Mouse (Mus musculus): ENCODE results near the gene Slc35a1. TPM values are rescaled to one million over a fixed set of nuclear protein-coding genes. Genes with fewer than 3 reads are reported as not detected.
"Not testable (repeated sequence)": the region's sequence is repeated elsewhere in the genome, so short reads cannot be mapped to it uniquely, and the experiment has no call there.

Gene Slc35a1
- polyA plus RNA-seq (2015; fragmentation: Nextera tagmentation; extraction: Ambion mirVana), result 25.2 and 27.0 TPM in 2 replicates

DNA sequence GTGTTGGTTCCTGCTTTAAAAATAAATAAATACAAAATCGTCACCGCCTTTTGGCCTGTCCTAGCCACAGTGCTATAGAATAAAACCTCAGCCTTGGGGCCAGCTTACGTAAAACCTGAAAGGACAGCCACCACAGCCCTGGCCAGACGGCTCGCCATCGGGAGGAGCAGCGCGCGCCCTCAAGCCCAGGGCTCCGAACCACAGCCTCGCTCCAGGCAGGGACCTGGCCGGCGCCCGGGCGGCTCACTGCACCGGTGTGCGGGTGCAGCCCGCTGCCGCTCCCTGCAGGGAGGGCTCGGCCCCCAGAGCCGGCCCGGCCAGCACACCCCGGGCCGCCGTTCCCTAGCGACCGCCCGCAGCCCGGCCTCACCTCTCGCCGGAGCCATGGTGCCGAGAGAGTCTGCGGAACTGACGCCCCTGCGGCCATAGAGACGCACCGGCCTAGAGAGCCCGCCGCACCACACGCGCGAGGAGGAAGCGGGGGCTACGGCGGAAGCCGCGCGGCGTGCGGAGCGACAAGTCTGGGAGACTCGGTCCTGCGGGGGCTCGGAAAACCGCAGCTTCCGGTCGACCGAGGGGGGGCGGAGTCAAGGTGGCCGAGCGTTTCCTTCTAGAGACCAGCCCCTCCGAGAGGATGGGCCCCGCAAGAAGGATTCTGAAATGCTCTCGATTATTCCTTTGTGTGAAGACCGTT, at the start of gene Slc35a1:
Gene Slc35a1, minus strand, starts transcription at position 565 of the 694 bp plus-strand sequence.
- Histone ChIP-seq H3K27ac (ENCODE audit: low read depth, low read length) (peak within 1 kb of the TSS; percentile 87), H3K36me3 (ENCODE audit: control insufficient read depth, insufficient read depth) (no peaks in the 10 kb centered on the region), H3K9ac (ENCODE audit: low read depth, low read length) (peak within 1 kb of the TSS; percentile 92), H3K27me3 (replicated peaks; ENCODE audit: control insufficient read depth, insufficient read depth, low read length) (no peaks in the 10 kb centered on the region), H3K9me3 (ENCODE audit: control insufficient read depth) (no peaks in the 10 kb centered on the region), H3K4me3 (ENCODE audit: low read depth, low read length) (peak within 1 kb of the TSS; percentile 96), H3K4me1 (replicated peaks; ENCODE audit: control insufficient read depth, insufficient read depth, low read length) (no peaks in the 10 kb centered on the region), H3K4me2 (replicated peaks; ENCODE audit: low read depth) (peak within 1 kb of the TSS; percentile 75)
- WGBS, result under 1% methylated on average over 65 of the region's 65 CpGs
- TF ChIP-seq CTCF (IDR thresholded peaks at IDR 0.05; ENCODE audit: low read depth), result peak; percentile 28
- ATAC-seq, result peak; percentile 89

DNA sequence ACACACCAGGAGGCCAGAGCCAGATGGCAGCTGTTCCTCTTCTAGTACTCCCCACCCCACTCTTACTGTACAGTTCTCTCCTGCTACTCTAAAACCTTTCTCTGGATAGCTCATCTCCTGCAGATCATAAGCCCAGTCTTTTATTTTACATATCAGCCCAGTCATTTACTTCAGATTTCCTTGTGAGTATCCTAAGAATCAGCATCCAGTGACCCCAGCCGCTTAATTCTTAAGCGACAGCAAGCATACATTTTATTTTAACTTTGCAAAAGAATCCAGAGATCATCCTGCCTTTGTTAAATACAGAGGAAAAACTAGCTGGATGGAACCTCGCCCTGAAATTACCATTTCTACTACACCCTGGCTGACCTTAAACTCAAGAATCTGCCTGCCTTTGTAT, 47.2 kb upstream of the Slc35a1 start:
- no peaks in the 10 kb centered on the region for H3K36me3 ChIP-seq (ENCODE audit: control insufficient read depth, insufficient read depth)
- no peaks in the 10 kb centered on the region for H3K27me3 ChIP-seq (replicated peaks; ENCODE audit: control insufficient read depth, insufficient read depth, low read length)
- H3K27ac ChIP-seq (ENCODE audit: low read depth, low read length), result no peak overlapping the region
- no peak overlapping the region for H3K4me2 ChIP-seq (replicated peaks; ENCODE audit: low read depth)
- WGBS, result 77% methylated on average over 3 of the region's 3 CpGs
- ATAC-seq, result no peak
- no peak overlapping the region for H3K9ac ChIP-seq (ENCODE audit: low read depth, low read length)
- H3K4me3 ChIP-seq (ENCODE audit: low read depth, low read length), result no peak overlapping the region
- no peaks in the 10 kb centered on the region for H3K4me1 ChIP-seq (replicated peaks; ENCODE audit: control insufficient read depth, insufficient read depth, low read length)
- no peak for TF ChIP-seq CTCF (IDR thresholded peaks at IDR 0.05; ENCODE audit: low read depth)
- no peaks in the 10 kb centered on the region for H3K9me3 ChIP-seq (ENCODE audit: control insufficient read depth)

DNA sequence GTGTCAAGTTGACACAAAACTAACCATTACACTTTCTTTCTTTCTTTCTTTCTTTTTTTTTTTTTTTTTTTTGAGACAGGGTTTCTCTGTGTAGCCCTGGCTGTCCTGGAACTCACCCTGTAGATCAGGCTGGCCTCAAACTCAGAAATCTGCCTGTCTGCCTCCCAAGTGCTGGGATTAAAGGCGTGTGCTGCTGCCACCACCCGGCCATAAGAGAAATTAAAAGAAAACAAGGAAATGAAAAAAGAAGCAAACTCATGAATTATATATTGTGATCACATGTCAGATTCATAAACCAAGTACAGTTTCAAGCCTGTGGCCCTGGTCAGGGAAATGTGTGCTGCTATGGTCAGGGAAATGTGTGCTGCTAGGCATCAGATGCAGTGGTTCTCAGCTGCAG, 46.2 kb upstream of the Slc35a1 start:
- not testable (repeated sequence) for H3K27me3 ChIP-seq (replicated peaks; ENCODE audit: control insufficient read depth, insufficient read depth, low read length); H3K27ac ChIP-seq (ENCODE audit: low read depth, low read length); H3K4me2 ChIP-seq (replicated peaks; ENCODE audit: low read depth); H3K4me1 ChIP-seq (replicated peaks; ENCODE audit: control insufficient read depth, insufficient read depth, low read length); H3K36me3 ChIP-seq (ENCODE audit: control insufficient read depth, insufficient read depth); H3K9me3 ChIP-seq (ENCODE audit: control insufficient read depth); H3K9ac ChIP-seq (ENCODE audit: low read depth, low read length); H3K4me3 ChIP-seq (ENCODE audit: low read depth, low read length)
- TF ChIP-seq CTCF (IDR thresholded peaks at IDR 0.05; ENCODE audit: low read depth), result peak; percentile 60
- 29% methylated on average over 2 of the region's 2 CpGs for WGBS
- ATAC-seq, result peak; percentile 22; the same call in 1 of the 2 replicates

GRCm38 (mm10) chr4:34729851-34730341, 42.7 kb upstream of the Slc35a1 start, which contains the start of gene Cfap206:
Gene Cfap206 (minus strand): TSS chr4:34730206.
- Histone ChIP-seq H3K4me1 (replicated peaks; ENCODE audit: control insufficient read depth, insufficient read depth, low read length) (no peaks in the 10 kb centered on the region), H3K27me3 (replicated peaks; ENCODE audit: control insufficient read depth, insufficient read depth, low read length) (no peaks in the 10 kb centered on the region), H3K36me3 (ENCODE audit: control insufficient read depth, insufficient read depth) (no peaks in the 10 kb centered on the region), H3K27ac (ENCODE audit: low read depth, low read length) (no peak within 1 kb of the TSS), H3K4me3 (ENCODE audit: low read depth, low read length) (peak within 1 kb of the TSS; percentile 51), H3K9me3 (ENCODE audit: control insufficient read depth) (no peaks in the 10 kb centered on the region), H3K9ac (ENCODE audit: low read depth, low read length) (0 out of 2 replicates have a peak within 1 kb of the TSS, but pooled peaks have one; percentile 2), H3K4me2 (replicated peaks; ENCODE audit: low read depth) (peak within 1 kb of the TSS; percentile 97)
- ATAC-seq, result peak; percentile 83
- 1% methylated on average over 38 of the region's 38 CpGs for WGBS
- TF ChIP-seq CTCF (IDR thresholded peaks at IDR 0.05; ENCODE audit: low read depth), result no peak

GRCm38 (mm10) chr4:34725710-34726109, 38.5 kb upstream of the Slc35a1 start:
- not testable (repeated sequence) for H3K9ac ChIP-seq (ENCODE audit: low read depth, low read length); H3K4me3 ChIP-seq (ENCODE audit: low read depth, low read length); ATAC-seq; H3K4me1 ChIP-seq (replicated peaks; ENCODE audit: control insufficient read depth, insufficient read depth, low read length); H3K4me2 ChIP-seq (replicated peaks; ENCODE audit: low read depth); H3K36me3 ChIP-seq (ENCODE audit: control insufficient read depth, insufficient read depth); H3K27me3 ChIP-seq (replicated peaks; ENCODE audit: control insufficient read depth, insufficient read depth, low read length); H3K9me3 ChIP-seq (ENCODE audit: control insufficient read depth); H3K27ac ChIP-seq (ENCODE audit: low read depth, low read length)
- 88% methylated on average over 3 of the region's 3 CpGs for WGBS

DNA sequence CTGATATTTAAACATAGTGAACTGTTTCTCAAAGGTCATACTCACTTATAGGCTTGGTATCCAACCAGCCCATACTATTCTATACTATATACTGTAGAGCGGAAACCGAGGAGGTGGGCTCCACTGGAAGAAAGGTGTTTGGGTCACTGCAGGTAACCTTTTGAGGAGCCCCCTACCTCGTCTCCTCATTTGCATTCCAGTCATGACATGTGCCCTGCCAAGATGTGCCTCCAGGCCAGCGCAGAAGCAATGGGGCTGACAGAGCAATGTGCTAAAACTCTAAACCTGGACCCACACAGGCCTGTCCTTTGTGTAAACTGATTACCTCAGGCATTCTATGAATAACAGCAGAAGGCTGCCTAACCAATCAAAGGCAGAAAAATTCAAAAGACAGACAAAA, 37.1 kb upstream of the Slc35a1 start:
- Histone ChIP-seq H3K27ac (ENCODE audit: low read depth, low read length) (no peak overlapping the region), H3K27me3 (replicated peaks; ENCODE audit: control insufficient read depth, insufficient read depth, low read length) (no peaks in the 10 kb centered on the region), H3K36me3 (ENCODE audit: control insufficient read depth, insufficient read depth) (no peaks in the 10 kb centered on the region), H3K9ac (ENCODE audit: low read depth, low read length) (no peak overlapping the region), H3K4me2 (replicated peaks; ENCODE audit: low read depth) (no peak overlapping the region), H3K4me3 (ENCODE audit: low read depth, low read length) (no peak overlapping the region), H3K4me1 (replicated peaks; ENCODE audit: control insufficient read depth, insufficient read depth, low read length) (no peaks in the 10 kb centered on the region), H3K9me3 (ENCODE audit: control insufficient read depth) (no peaks in the 10 kb centered on the region)
- ATAC-seq, result no peak
- no peak for TF ChIP-seq CTCF (IDR thresholded peaks at IDR 0.05; ENCODE audit: low read depth)
- 69% methylated on average over 4 of the region's 4 CpGs for WGBS
